Mouse (Mus musculus): ENCODE results near the gene Fam166b. TPM values are rescaled to one million over a fixed set of nuclear protein-coding genes. Genes with fewer than 3 reads are reported as not detected.

Gene Fam166b
- total and polyA plus RNA-seq, 2 experiments from 2014 or later, result 0.96 to 1.3 TPM

DNA sequence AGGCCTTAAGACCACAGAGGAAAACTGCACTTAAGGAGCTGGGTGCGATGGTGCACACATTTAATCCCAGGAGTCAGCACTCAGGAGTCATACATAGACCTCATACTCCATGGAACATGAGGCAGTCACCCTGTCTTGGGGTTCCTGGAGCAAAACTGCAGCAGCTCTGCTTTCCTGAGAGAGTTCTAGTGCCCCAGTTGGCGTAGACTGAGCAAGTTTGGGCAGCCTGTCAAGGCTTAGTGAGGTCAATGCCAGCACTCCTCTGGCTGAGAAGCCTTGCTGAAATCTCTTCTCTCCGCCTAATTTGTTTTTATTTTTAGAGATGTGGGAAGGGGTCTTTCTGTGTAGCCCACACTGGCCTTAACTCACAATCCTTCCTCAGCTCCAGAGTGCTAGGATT lies 19.6 kb upstream of the Fam166b start:
- Histone ChIP-seq H3K27me3 (ENCODE audit: insufficient read depth, low read length) (no peaks in the 10 kb centered on the region), H3K4me3 (ENCODE audit: low read depth, low read length) (no peak overlapping the region), H3K9me3 (ENCODE audit: low read length) (no peaks in the 10 kb centered on the region), H3K4me2 (ENCODE audit: low read depth) (no peak overlapping the region), H3K27ac (ENCODE audit: low read depth, low read length) (no peak overlapping the region), H3K9ac (no peak overlapping the region), H3K4me1 (ENCODE audit: insufficient read depth) (peaks cover 7% of the 10 kb centered on the region), H3K36me3 (ENCODE audit: insufficient read depth) (peaks cover 32% of the 10 kb centered on the region)
- TF ChIP-seq CTCF (IDR thresholded peaks at IDR 0.05; ENCODE audit: low read depth), result no peak
- ATAC-seq, result no peak
- WGBS, result 66% methylated on average over 3 of the region's 3 CpGs
- peak; percentile 39 for DNase-seq

DNA sequence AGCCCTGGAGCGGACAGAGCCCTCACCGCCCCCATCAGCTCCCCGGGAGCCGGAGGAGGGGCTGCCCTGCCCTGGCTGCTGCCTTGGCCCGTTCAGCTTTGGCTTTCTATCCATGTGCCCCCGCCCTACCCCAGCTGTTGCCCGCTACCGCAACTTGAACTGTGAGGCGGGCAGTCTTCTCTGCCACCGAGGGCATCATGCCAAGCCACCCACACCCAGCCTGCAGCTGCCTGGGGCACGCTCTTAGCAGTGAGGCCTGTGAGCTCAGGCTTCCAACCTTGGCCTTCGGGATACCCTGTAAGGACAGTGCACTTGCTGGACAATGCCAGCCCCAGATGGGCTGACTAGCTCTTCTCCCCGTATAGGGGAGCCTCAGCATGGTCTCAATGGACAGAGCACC lies 18.3 kb upstream of the Fam166b start:
- H3K9me3 ChIP-seq (ENCODE audit: low read length), result no peaks in the 10 kb centered on the region
- no peak overlapping the region for H3K27ac ChIP-seq (ENCODE audit: low read depth, low read length)
- peaks cover 32% of the 10 kb centered on the region for H3K36me3 ChIP-seq (ENCODE audit: insufficient read depth)
- no peak for DNase-seq
- H3K4me1 ChIP-seq (ENCODE audit: insufficient read depth), result peaks cover 7% of the 10 kb centered on the region
- ATAC-seq, result no peak
- TF ChIP-seq CTCF (IDR thresholded peaks at IDR 0.05; ENCODE audit: low read depth), result no peak
- no peak overlapping the region for H3K4me2 ChIP-seq (ENCODE audit: low read depth)
- no peak overlapping the region for H3K4me3 ChIP-seq (ENCODE audit: low read depth, low read length)
- H3K9ac ChIP-seq, result no peak overlapping the region
- 84% methylated on average over 13 of the region's 13 CpGs for WGBS
- no peaks in the 10 kb centered on the region for H3K27me3 ChIP-seq (ENCODE audit: insufficient read depth, low read length)

DNA sequence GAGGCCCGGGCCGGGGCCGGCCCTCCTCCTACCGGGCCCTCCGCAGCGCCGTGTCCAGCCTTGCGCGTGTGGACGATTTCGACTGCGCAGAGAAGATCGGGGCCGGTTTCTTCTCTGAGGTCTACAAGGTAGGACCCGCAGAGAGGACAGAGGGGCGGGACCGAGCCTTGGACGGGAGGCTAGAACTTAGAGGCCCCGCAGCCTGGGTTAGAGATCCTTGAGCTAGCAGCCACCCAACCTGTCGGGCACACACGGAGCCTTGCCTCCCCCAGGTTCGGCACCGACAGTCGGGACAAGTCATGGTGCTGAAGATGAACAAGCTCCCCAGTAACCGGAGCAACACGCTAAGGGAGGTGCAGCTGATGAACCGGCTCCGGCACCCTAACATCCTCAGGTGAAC lies 14.6 kb upstream of the Fam166b start:
- no peaks in the 10 kb centered on the region for H3K27me3 ChIP-seq (ENCODE audit: insufficient read depth, low read length)
- H3K4me2 ChIP-seq (ENCODE audit: low read depth), result peak overlapping the region; percentile 82
- H3K4me1 ChIP-seq (ENCODE audit: insufficient read depth), result peaks cover 7% of the 10 kb centered on the region
- H3K36me3 ChIP-seq (ENCODE audit: insufficient read depth), result peaks cover 31% of the 10 kb centered on the region
- peak overlapping the region; percentile 91 for H3K27ac ChIP-seq (ENCODE audit: low read depth, low read length)
- TF ChIP-seq CTCF (IDR thresholded peaks at IDR 0.05; ENCODE audit: low read depth), result no peak
- H3K9ac ChIP-seq, result peak overlapping the region; percentile 87
- no peaks in the 10 kb centered on the region for H3K9me3 ChIP-seq (ENCODE audit: low read length)
- ATAC-seq (no peak), DNase-seq (peak; percentile 41)
- peak overlapping the region; percentile 88 for H3K4me3 ChIP-seq (ENCODE audit: low read depth, low read length)
- 3% methylated on average over 28 of the region's 28 CpGs for WGBS

DNA sequence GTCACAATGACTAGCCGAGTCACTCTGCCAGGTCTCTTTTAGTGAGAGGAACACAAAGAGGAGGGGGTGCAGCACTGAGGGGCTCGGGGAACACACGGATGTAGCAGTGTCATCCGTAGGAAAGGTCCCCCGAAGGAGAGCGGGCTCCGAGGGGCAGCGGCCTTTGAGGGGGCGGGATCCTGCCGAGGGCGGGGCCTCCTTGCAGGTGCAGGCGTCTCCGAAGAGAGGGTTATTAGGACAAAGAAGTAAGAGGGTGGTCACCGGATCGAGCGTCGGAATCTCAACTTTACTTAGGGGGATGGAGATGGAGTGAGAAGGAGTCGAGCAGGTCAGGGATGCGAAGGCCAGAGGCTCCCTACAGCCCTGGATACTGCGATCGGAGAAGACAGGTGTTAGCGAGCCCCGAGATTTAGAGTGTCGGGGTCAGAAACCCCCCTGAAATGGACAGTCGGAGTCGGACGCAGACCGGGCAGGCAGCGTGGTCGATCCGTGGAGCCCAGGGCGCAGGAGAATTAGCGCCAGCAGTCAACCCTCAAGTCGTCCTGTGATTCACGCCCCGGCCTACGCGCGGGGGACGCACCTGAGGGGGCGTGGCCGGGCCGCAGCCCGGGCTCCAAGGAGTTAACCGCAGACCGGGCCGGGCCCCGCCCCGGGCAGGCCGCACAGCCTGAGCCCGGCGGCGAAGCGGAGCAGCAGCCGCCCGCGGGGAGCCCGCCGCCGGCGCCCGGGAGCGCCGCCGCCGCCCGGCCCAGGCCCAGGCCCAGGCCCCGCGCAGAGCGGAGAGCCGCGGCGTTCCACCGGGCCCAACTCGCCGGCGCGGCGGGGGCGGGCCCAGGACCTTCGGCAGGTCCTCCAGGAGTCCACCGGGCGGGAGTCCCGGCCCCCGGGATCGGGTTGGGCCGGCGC lies 13.8 kb upstream of the Fam166b start:
- Histone ChIP-seq H3K9me3 (ENCODE audit: low read length) (no peaks in the 10 kb centered on the region), H3K9ac (peak overlapping the region; percentile 87), H3K27ac (ENCODE audit: low read depth, low read length) (peak overlapping the region; percentile 91), H3K4me3 (ENCODE audit: low read depth, low read length) (peak overlapping the region; percentile 88), H3K4me2 (ENCODE audit: low read depth) (peak overlapping the region; percentile 82), H3K27me3 (ENCODE audit: insufficient read depth, low read length) (no peaks in the 10 kb centered on the region), H3K36me3 (ENCODE audit: insufficient read depth) (peaks cover 23% of the 10 kb centered on the region), H3K4me1 (ENCODE audit: insufficient read depth) (peaks cover 7% of the 10 kb centered on the region)
- 1% methylated on average over 79 of the region's 88 CpGs for WGBS
- peak; percentile 72 for ATAC-seq
- DNase-seq, result peak; percentile 81
- no peak for TF ChIP-seq CTCF (IDR thresholded peaks at IDR 0.05; ENCODE audit: low read depth)

DNA sequence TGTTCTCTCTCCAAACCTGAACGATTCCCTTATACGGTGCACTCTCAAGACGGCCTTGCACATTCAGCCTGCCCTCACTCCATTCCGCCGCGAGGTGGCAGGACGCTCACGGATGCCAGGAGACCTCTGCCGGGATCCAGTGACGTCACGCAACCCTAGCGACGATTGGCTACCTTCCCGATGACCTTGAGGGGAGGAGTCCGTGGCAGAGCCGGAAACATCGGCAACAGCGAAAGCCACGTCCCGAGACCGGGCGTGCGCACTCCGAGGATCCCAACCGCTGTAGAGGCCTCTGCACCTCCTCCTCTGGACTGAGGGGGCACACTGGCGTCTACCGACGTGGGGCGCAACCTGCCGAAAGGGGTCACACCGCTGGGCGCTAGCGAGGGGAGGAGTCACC lies 13.1 kb upstream of the Fam166b start:
- Histone ChIP-seq H3K27ac (ENCODE audit: low read depth, low read length) (peak overlapping the region; percentile 91), H3K36me3 (ENCODE audit: insufficient read depth) (peaks cover 16% of the 10 kb centered on the region), H3K9me3 (ENCODE audit: low read length) (no peaks in the 10 kb centered on the region), H3K9ac (peak overlapping the region; percentile 87), H3K4me1 (ENCODE audit: insufficient read depth) (peaks cover 7% of the 10 kb centered on the region), H3K27me3 (ENCODE audit: insufficient read depth, low read length) (no peaks in the 10 kb centered on the region), H3K4me3 (ENCODE audit: low read depth, low read length) (peak overlapping the region; percentile 88), H3K4me2 (ENCODE audit: low read depth) (peak overlapping the region; percentile 82)
- peak; percentile 96 for TF ChIP-seq CTCF (IDR thresholded peaks at IDR 0.05; ENCODE audit: low read depth)
- ATAC-seq (peak; percentile 95), DNase-seq (peak; percentile 100)
- under 1% methylated on average over 33 of the region's 33 CpGs for whole genome bisulfite sequencing

DNA sequence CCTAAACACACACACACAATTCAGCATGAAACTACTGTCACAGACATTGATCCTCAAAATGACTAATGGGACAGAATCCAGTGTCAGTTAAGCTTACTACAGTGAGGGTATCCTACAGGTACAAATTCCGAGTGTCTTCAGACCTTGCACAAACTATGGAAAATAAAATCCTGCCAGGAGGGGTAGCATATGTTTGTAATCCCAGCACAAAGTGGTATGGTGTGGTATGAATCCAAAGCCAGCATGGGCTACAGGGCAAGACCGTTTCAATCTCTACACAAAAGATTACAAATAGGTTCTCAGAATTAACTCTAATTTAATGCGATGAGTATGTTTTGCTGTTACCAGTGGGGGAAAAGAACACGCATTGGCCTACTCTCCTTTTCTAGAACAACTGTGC lies 12.7 kb upstream of the Fam166b start, which contains the start of gene Tesk1:
Gene Tesk1, plus strand, starts transcription at position 301 of the 400 bp plus-strand sequence.
- H3K9ac ChIP-seq, result peak within 1 kb of the TSS; percentile 87
- H3K27ac ChIP-seq (ENCODE audit: low read depth, low read length), result peak within 1 kb of the TSS; percentile 91
- H3K4me2 ChIP-seq (ENCODE audit: low read depth), result peak within 1 kb of the TSS; percentile 82
- peak within 1 kb of the TSS; percentile 88 for H3K4me3 ChIP-seq (ENCODE audit: low read depth, low read length)
- 23% methylated on average over 4 of the region's 4 CpGs for WGBS
- peaks cover 12% of the 10 kb centered on the region for H3K36me3 ChIP-seq (ENCODE audit: insufficient read depth)
- no peaks in the 10 kb centered on the region for H3K27me3 ChIP-seq (ENCODE audit: insufficient read depth, low read length)
- H3K9me3 ChIP-seq (ENCODE audit: low read length), result no peaks in the 10 kb centered on the region
- no peak for TF ChIP-seq CTCF (IDR thresholded peaks at IDR 0.05; ENCODE audit: low read depth)
- H3K4me1 ChIP-seq (ENCODE audit: insufficient read depth), result peaks cover 7% of the 10 kb centered on the region
- DNase-seq (no peak), ATAC-seq (peak; percentile 0; the same call in 1 of the 2 replicates)

DNA sequence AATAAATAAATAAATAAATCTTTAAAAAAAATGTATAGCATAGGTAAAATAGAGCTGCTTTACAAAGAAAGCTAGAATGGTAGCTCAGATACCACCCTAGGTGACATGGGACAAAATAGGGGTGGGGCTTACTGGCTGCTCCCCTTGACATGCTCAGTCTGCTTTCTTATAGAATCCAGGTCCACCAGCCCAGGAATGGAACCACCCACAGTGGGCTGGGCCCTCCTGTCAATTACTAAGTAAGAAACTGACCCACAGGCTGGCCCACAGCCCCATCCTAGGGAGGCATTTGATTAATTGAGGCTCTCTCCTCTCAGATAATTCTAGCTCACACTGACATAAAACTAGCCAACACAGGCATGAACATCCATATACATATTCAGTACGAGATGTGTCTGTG lies 3.9 kb upstream of the Fam166b start:
- Histone ChIP-seq H3K4me3 (ENCODE audit: low read depth, low read length) (no peak overlapping the region), H3K9me3 (ENCODE audit: low read length) (no peaks in the 10 kb centered on the region), H3K4me1 (ENCODE audit: insufficient read depth) (no peaks in the 10 kb centered on the region), H3K9ac (no peak overlapping the region), H3K27ac (ENCODE audit: low read depth, low read length) (no peak overlapping the region), H3K27me3 (ENCODE audit: insufficient read depth, low read length) (no peaks in the 10 kb centered on the region), H3K36me3 (ENCODE audit: insufficient read depth) (no peaks in the 10 kb centered on the region), H3K4me2 (ENCODE audit: low read depth) (no peak overlapping the region)
- ATAC-seq (no peak), DNase-seq (no peak)
- WGBS, result 72% methylated on average over 1 of the region's 1 CpGs
- no peak for TF ChIP-seq CTCF (IDR thresholded peaks at IDR 0.05; ENCODE audit: low read depth)
